Mouse (Mus musculus) heart, postnatal 0 days (tissue): ENCODE measurements around the gene Bri3. TPM values are rescaled to one million over a fixed set of nuclear protein-coding genes. Genes with fewer than 3 reads are reported as not detected.

Experiments used
- ATAC-seq: fragments of 200-750 bp; cut with Nextera tagmentation; 2 replicates; pipeline ENCODE4 v1.8.0; 2017; ENCODE audit warnings: low read depth, moderate number of reproducible peaks, moderate library complexity; ENCODE audit not compliant: insufficient read depth
- DNase-seq: peaks from one replicate; pipeline ENCODE4 v3.0.0-alpha.2; 2016; ENCODE audit warnings: low spot score
- H3K27ac ChIP-seq: fragments of 300-500 bp; sonication (generic); 2 replicates; pipeline ENCODE4 v1.5.1; 2014; ENCODE audit warnings: low read depth, mild to moderate bottlenecking
- H3K27me3 ChIP-seq: fragments of 300-500 bp; sonication (generic); 2 replicates; pipeline ENCODE4 v1.6.1; 2014; ENCODE audit warnings: low read length, mixed read lengths; ENCODE audit not compliant: control insufficient read depth, insufficient read depth
- H3K36me3 ChIP-seq: fragments of 300-500 bp; sonication (generic); replicated peaks from 2 replicates; pipeline ENCODE4 v1.6.1; 2014; ENCODE audit warnings: low read length, mixed read lengths; ENCODE audit not compliant: control insufficient read depth, insufficient read depth
- H3K4me1 ChIP-seq: fragments of 300-500 bp; sonication (generic); 2 replicates; pipeline ENCODE4 v1.6.1; 2014; ENCODE audit warnings: antibody characterized with exemption; ENCODE audit not compliant: control insufficient read depth, insufficient read depth
- H3K4me2 ChIP-seq: fragments of 300-500 bp; sonication (generic); 2 replicates; pipeline ENCODE4 v1.6.1; 2014; ENCODE audit warnings: low read depth, mild to moderate bottlenecking, low read length, moderate library complexity
- H3K4me3 ChIP-seq: fragments of 300-500 bp; sonication (generic); 2 replicates; pipeline ENCODE4 v1.5.1; 2014; ENCODE audit warnings: low read depth, low read length
- H3K9ac ChIP-seq: fragments of 300-500 bp; sonication (generic); replicated peaks from 2 replicates; pipeline ENCODE4 v1.6.1; 2014; ENCODE audit warnings: low read depth, low read length, mixed read lengths
- H3K9me3 ChIP-seq: fragments of 300-500 bp; sonication (generic); replicated peaks from 2 replicates; pipeline ENCODE4 v1.6.1; 2016; ENCODE audit warnings: low read length; ENCODE audit not compliant: control insufficient read depth
- CTCF ChIP-seq: IDR thresholded peaks from 2 replicates; pipeline ENCODE4 v1.5.1; 2016; ENCODE audit warnings: antibody characterized with exemption, control low read depth, low read depth
- EP300 ChIP-seq: IDR thresholded peaks from 2 replicates; pipeline ENCODE4 v1.6.1; 2016; ENCODE audit warnings: antibody characterized with exemption, low read depth
- WGBS: fragments of 180-500 bp; shearing (Covaris S2); extraction: QIAGEN DNeasy Blood & Tissue Kit; methylation state at CpG from one replicate; pipeline ENCODE4 v1.1.7; 2014; 5-methylcytosine and 5-hydroxymethylcytosine counted together
- polyA plus RNA-seq: library from polyadenylated mRNA; unstranded; fragments of >200 nt; fragmentation: Nextera tagmentation; extraction: Ambion mirVana; gene quantifications from 2 replicates; pipeline ENCODE4 v1.2.1, GENCODE M21; 2015
- total RNA-seq: library from RNA; depleted of rRNA; stranded (reverse); fragments of >200 nt; gene quantifications from 2 replicates; pipeline ENCODE4 v1.2.3, GENCODE M21; 2014; ENCODE audit warnings: low replicate concordance

The Bri3 gene
- total and polyA plus RNA-seq, 2 experiments from 2014 or later = 71.0 to 304 TPM

GRCm38 (mm10) chr5:144447975-144448374 lies 203.7 kb downstream of the Bri3 start:
- Histone ChIP-seq H3K4me1 (no peaks in the 10 kb centered on the region), H3K27me3 (no peaks in the 10 kb centered on the region), H3K27ac (no peak overlapping the region), H3K36me3 (no peaks in the 10 kb centered on the region), H3K9ac (no peak overlapping the region), H3K4me2 (no peak overlapping the region), H3K9me3 (no peaks in the 10 kb centered on the region), H3K4me3 (no peak overlapping the region)
- 37% methylated on average over 5 of the region's 5 CpGs for whole genome bisulfite sequencing
- no peak for ATAC-seq
- TF ChIP-seq CTCF = no peak
- TF ChIP-seq EP300 = no peak
- no peak for DNase-seq

GRCm38 (mm10) chr5:144452776-144453455 lies 208.7 kb downstream of the Bri3 start:
- Histone ChIP-seq H3K36me3 (no peaks in the 10 kb centered on the region), H3K9ac (no peak overlapping the region), H3K9me3 (no peaks in the 10 kb centered on the region), H3K4me1 (no peaks in the 10 kb centered on the region), H3K27ac (no peak overlapping the region), H3K4me2 (no peak overlapping the region), H3K27me3 (no peaks in the 10 kb centered on the region), H3K4me3 (no peak overlapping the region)
- WGBS = 40% methylated on average over 7 of the region's 7 CpGs
- ATAC-seq (no peak), DNase-seq (no peak)
- TF ChIP-seq EP300 (no peak), CTCF (no peak)

- 0 out of 2 replicates have a peak, but pooled peaks cover 5% of the 10 kb centered on the region for H3K9me3 ChIP-seq
- no peaks in the 10 kb centered on the region for H3K27me3 ChIP-seq
- H3K36me3 ChIP-seq = no peaks in the 10 kb centered on the region
- no peaks in the 10 kb centered on the region for H3K4me1 ChIP-seq
- TF ChIP-seq CTCF (no peak), EP300 (no peak)
- no peak overlapping the region for H3K27ac ChIP-seq
- DNase-seq (no peak), ATAC-seq (no peak)
- peak overlapping the region; percentile 29; the same call in 1 of the 2 replicates for H3K4me2 ChIP-seq
- H3K4me3 ChIP-seq = no peak overlapping the region
- no peak overlapping the region for H3K9ac ChIP-seq
- WGBS = 6% methylated on average over 11 of the region's 11 CpGs
Measured at GRCm38 (mm10) chr5:144457623-144458287, 213.5 kb downstream of the Bri3 start.

- Histone ChIP-seq H3K4me1 (no peaks in the 10 kb centered on the region), H3K9ac (no peak overlapping the region), H3K4me2 (no peak overlapping the region), H3K27ac (no peak overlapping the region), H3K4me3 (no peak overlapping the region), H3K27me3 (no peaks in the 10 kb centered on the region), H3K9me3 (0 out of 2 replicates have a peak, but pooled peaks cover 3% of the 10 kb centered on the region), H3K36me3 (no peaks in the 10 kb centered on the region)
- 32% methylated on average over 6 of the region's 6 CpGs for WGBS
- TF ChIP-seq CTCF = 0 out of 2 replicates have a peak, but pooled peaks have one; percentile 14
- TF ChIP-seq EP300 = no peak
- DNase-seq = no peak
- ATAC-seq = no peak
Measured at GRCm38 (mm10) chr5:144466987-144467386, 222.8 kb downstream of the Bri3 start.

- no peak overlapping the region for H3K4me2 ChIP-seq
- H3K9me3 ChIP-seq = 0 out of 2 replicates have a peak, but pooled peaks cover 3% of the 10 kb centered on the region
- ATAC-seq = no peak
- H3K4me1 ChIP-seq = no peaks in the 10 kb centered on the region
- TF ChIP-seq EP300 = no peak
- no peak for TF ChIP-seq CTCF
- H3K27ac ChIP-seq = no peak overlapping the region
- no peaks in the 10 kb centered on the region for H3K36me3 ChIP-seq
- no peak for DNase-seq
- H3K4me3 ChIP-seq = no peak overlapping the region
- no peak overlapping the region for H3K9ac ChIP-seq
- no peaks in the 10 kb centered on the region for H3K27me3 ChIP-seq
- WGBS = 71% methylated on average over 14 of the region's 14 CpGs
Measured at GRCm38 (mm10) chr5:144473056-144473455, 228.8 kb downstream of the Bri3 start.
